Mouse (Mus musculus) embryonic facial prominence, embryonic 10.5 days (tissue): ENCODE data around the gene Abi3. TPM values are rescaled to one million over a fixed set of nuclear protein-coding genes. Genes with fewer than 3 reads are reported as not detected.

ENCODE experiments used
- DNase-seq: peaks from one replicate; pipeline ENCODE4 v3.0.0-alpha.2; 2017; ENCODE audit warnings: low spot score
- H3K27ac ChIP-seq: fragments of 300-500 bp; sonication (generic); replicated peaks from 2 replicates; pipeline ENCODE4 v1.5.1; 2016; ENCODE audit warnings: mild to moderate bottlenecking
- H3K27me3 ChIP-seq: fragments of 300-500 bp; sonication (generic); replicated peaks from 2 replicates; pipeline ENCODE4 v1.6.1; 2016; ENCODE audit warnings: low read depth, mild to moderate bottlenecking; ENCODE audit not compliant: poor library complexity, severe bottlenecking
- H3K36me3 ChIP-seq: fragments of 300-500 bp; sonication (generic); replicated peaks from 2 replicates; pipeline ENCODE4 v1.6.1; 2016; ENCODE audit warnings: mild to moderate bottlenecking, moderate library complexity
- H3K4me1 ChIP-seq: fragments of 300-500 bp; sonication (generic); 2 replicates; pipeline ENCODE4 v1.6.1; 2016
- H3K4me3 ChIP-seq: fragments of 300-500 bp; sonication (generic); 2 replicates; pipeline ENCODE4 v1.5.1; 2016; ENCODE audit warnings: mild to moderate bottlenecking, moderate library complexity
- H3K9me3 ChIP-seq: fragments of 300-500 bp; sonication (generic); 2 replicates; pipeline ENCODE4 v1.6.1; 2016; ENCODE audit warnings: mild to moderate bottlenecking
- WGBS: fragments of 180-500 bp; shearing (Covaris S2); methylation state at CpG from one replicate; pipeline ENCODE4 v1.1.7; 2016; 5-methylcytosine and 5-hydroxymethylcytosine counted together
- polyA plus RNA-seq: library from polyadenylated mRNA; unstranded; fragments of >200 nt; fragmentation: Nextera tagmentation; extraction: Ambion mirVana; gene quantifications from 2 replicates; pipeline ENCODE4 v1.2.1, GENCODE M21; 2016

Gene Abi3
- polyA plus RNA-seq, 1 experiment from 2014 or later = 3.7 TPM

DNA sequence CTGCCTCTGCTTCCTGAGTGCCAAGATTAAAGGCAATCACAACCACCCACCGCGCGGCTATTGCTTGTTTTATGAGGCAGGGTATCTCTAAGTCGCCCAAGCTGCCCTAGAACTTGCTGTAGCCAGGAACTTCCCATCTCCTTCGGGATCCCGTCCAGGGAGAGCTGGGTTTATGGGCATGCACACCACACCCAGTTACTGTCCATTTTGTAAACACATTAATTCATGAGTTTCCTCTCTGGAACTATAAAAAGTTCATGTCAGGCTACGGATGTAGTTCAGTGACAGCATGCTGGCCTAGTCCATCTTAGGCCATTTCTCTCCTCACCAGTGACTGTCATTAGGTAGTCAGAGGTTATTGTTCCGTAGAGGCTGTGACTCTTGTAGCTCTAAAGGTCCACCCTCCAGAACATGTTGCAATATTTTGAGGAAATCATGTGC, 52.8 kb downstream of the Abi3 start:
- H3K27ac ChIP-seq = no peak overlapping the region
- no peaks in the 10 kb centered on the region for H3K36me3 ChIP-seq
- no peak overlapping the region for H3K4me3 ChIP-seq
- peaks cover 4% of the 10 kb centered on the region; the same call in 1 of the 2 replicates for H3K27me3 ChIP-seq
- H3K9me3 ChIP-seq = 0 out of 2 replicates have a peak, but pooled peaks cover 6% of the 10 kb centered on the region
- DNase-seq = no peak
- 90% methylated on average over 8 of the region's 8 CpGs for WGBS
- H3K4me1 ChIP-seq = 0 out of 2 replicates have a peak, but pooled peaks cover 3% of the 10 kb centered on the region

DNA sequence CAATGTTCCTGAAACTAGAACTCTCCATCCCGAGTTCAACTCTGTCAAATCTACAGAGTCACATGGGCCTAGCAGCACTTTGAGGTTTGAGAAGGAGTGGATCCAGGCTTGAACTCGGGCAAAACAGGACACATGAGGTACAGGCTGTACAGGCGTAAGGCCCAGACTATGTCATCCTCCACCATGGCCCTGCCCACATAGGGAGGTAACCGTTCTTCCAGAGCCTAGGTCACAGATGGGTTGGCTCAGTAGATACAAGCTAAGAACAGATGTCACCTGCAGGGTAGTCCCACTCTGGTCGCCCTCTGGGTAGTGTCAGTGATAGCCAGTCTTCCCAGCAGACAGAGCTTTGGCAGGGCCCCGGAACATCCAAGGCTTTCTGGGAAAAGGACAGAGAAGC, 55.8 kb downstream of the Abi3 start:
- no peak for DNase-seq
- Histone ChIP-seq H3K4me1 (no peaks in the 10 kb centered on the region), H3K27me3 (no peaks in the 10 kb centered on the region), H3K4me3 (no peak overlapping the region), H3K27ac (no peak overlapping the region), H3K9me3 (0 out of 2 replicates have a peak, but pooled peaks cover 6% of the 10 kb centered on the region), H3K36me3 (no peaks in the 10 kb centered on the region)
- 84% methylated on average over 6 of the region's 6 CpGs for WGBS

DNA sequence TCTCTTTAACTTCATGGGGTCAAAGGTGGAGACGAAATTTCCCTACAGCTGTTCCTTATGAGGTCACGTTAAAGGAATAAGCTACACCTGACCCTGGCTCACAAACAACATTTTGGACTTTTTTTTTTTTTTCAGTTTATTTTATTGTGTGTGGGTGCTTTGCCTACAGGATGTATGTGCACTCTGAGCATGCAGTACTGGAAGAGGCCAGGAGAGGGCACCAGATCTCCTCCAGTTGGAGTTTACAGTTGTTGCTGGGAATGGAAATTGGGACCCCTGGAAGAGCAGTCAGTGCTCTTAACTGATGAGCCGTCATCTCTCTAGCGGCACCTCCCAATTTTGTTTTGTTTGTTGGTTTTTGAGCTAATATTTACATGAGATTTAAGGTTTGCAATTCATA, 56.6 kb downstream of the Abi3 start:
- Histone ChIP-seq H3K4me1 (no peaks in the 10 kb centered on the region), H3K36me3 (no peaks in the 10 kb centered on the region), H3K27ac (no peak overlapping the region), H3K27me3 (no peaks in the 10 kb centered on the region), H3K4me3 (no peak overlapping the region), H3K9me3 (0 out of 2 replicates have a peak, but pooled peaks cover 6% of the 10 kb centered on the region)
- 89% methylated on average over 4 of the region's 4 CpGs for WGBS
- no peak for DNase-seq

DNA sequence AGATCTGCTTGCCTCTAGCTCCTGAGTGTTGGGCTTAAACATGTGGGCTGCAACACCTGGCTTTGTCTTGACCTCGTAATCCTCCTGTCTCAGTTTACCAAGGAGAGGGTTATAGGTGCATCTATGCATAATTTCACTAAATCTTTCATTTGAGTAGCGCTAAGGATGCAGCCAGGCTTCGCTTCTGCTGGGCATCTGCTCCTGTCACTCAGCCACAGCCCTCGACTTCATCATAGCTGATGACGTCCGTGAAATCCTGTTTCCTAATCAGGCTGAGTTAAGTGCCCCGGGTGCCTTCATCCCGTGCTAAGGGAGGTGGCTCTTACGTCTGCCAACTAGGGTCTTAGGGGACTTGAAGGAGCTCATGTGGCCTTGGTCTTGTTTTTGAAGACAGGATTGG, 58.3 kb downstream of the Abi3 start:
- WGBS = 84% methylated on average over 9 of the region's 9 CpGs

DNA sequence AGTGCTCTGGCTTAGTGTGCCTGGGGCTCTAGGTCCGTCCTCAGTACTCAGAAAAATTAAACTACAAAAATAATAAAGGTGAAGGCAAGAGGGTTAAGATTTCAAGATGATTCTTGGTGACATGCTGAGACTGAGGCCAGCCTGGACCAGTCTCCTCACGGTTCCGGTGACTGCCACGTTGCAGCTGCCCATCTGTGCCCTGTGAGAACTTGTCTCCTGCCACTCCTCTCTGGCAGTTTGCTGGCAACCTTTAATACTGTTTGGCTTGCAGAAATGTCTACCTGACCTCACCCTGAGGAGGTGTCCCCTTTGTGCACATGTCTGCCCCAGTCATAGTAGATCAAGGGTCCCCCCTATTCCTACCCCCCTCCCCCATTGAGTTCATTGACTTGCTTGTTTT, 58.8 kb downstream of the Abi3 start:
- Histone ChIP-seq H3K4me3 (no peak overlapping the region), H3K27me3 (no peaks in the 10 kb centered on the region), H3K4me1 (no peaks in the 10 kb centered on the region), H3K9me3 (0 out of 2 replicates have a peak, but pooled peaks cover 6% of the 10 kb centered on the region), H3K27ac (no peak overlapping the region), H3K36me3 (no peaks in the 10 kb centered on the region)
- DNase-seq = no peak
- WGBS = 81% methylated on average over 4 of the region's 4 CpGs

More for the DNA sequence above, 58.3 kb downstream of the Abi3 start:
- H3K27me3 ChIP-seq = no peaks in the 10 kb centered on the region
- no peaks in the 10 kb centered on the region for H3K36me3 ChIP-seq
- no peaks in the 10 kb centered on the region for H3K4me1 ChIP-seq
- DNase-seq = no peak
- no peak overlapping the region for H3K27ac ChIP-seq
- H3K9me3 ChIP-seq = 0 out of 2 replicates have a peak, but pooled peaks cover 6% of the 10 kb centered on the region
- H3K4me3 ChIP-seq = no peak overlapping the region

DNA sequence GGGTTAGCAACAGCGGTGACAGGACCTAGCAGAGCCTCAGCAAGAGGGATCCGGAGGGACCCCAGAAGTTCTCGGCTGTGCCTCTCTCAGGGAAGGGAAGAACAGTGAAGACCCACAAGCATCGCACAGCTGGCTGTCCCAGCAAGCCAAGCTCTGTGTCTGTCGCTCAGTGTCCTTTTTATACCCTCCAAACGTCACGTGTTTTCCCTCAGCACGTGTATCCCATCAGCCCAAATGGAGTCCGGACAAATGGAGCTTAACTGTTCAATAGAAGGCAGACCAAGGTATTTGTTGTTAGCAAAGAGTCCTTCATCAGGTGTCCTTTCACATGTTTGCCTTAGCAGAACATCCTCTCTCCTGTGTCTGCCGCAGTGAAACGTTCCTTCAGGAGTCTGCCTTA, 60.7 kb downstream of the Abi3 start:
- DNase-seq = no peak
- 0 out of 2 replicates have a peak, but pooled peaks cover 6% of the 10 kb centered on the region for H3K9me3 ChIP-seq
- peaks cover 5% of the 10 kb centered on the region; the same call in 1 of the 2 replicates for H3K4me1 ChIP-seq
- no peaks in the 10 kb centered on the region for H3K27me3 ChIP-seq
- no peak overlapping the region for H3K4me3 ChIP-seq
- H3K27ac ChIP-seq = no peak overlapping the region
- H3K36me3 ChIP-seq = peaks cover 12% of the 10 kb centered on the region; the same call in 1 of the 2 replicates
- WGBS = 82% methylated on average over 11 of the region's 11 CpGs

DNA sequence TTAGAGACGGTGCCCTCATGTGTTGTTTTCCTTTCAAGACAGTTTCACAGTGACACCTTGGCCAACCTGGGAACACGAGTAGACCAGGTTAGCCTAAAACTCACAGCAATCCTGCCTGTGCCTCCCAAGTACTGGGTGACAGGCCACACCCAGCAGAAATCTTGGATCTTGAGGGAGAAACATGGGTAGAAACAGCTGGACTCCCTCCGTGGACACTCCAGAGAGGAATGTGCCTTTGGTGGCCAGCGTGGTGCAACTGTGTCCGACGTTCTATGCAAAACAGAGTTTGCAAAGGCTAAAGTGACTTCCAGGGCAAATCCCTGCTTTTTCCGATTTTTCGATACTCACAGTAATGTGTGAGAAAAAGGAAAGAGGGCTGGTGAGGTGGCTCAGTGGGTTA, 61.8 kb downstream of the Abi3 start:
- peaks cover 5% of the 10 kb centered on the region; the same call in 1 of the 2 replicates for H3K4me1 ChIP-seq
- H3K27ac ChIP-seq = no peak overlapping the region
- H3K9me3 ChIP-seq = 0 out of 2 replicates have a peak, but pooled peaks cover 3% of the 10 kb centered on the region
- WGBS = 91% methylated on average over 8 of the region's 8 CpGs
- no peak overlapping the region for H3K4me3 ChIP-seq
- H3K27me3 ChIP-seq = no peaks in the 10 kb centered on the region
- peaks cover 18% of the 10 kb centered on the region for H3K36me3 ChIP-seq
- no peak for DNase-seq

Other genes starting within 250 kb of the Abi3 start
- gene Phb, start 175.5 kb downstream of the Abi3 start, polyA plus RNA-seq = 309 and 312 TPM in 2 replicates
- 19.5 and 20.3 TPM in 2 replicates for gene Zfp652, start 129.8 kb downstream of the Abi3 start, polyA plus RNA-seq
- 1.9 and 2.2 TPM in 2 replicates for gene B130006D01Rik, start 118.9 kb downstream of the Abi3 start, polyA plus RNA-seq
- gene Phospho1, start 18.0 kb downstream of the Abi3 start, polyA plus RNA-seq = not detected in 2 replicates
- gene Gngt2, start 5.3 kb downstream of the Abi3 start, polyA plus RNA-seq = 9.5 and 10.0 TPM in 2 replicates
- gene B4galnt2, start 72.4 kb upstream of the Abi3 start, polyA plus RNA-seq = 0.09 and 0.16 TPM in 2 replicates
- gene Igf2bp1, start 163.5 kb upstream of the Abi3 start, polyA plus RNA-seq = 173 and 197 TPM in 2 replicates
- not detected in 2 replicates for gene Gip, start 182.1 kb upstream of the Abi3 start, polyA plus RNA-seq
- 106 and 107 TPM in 2 replicates for gene Snf8, start 192.4 kb upstream of the Abi3 start, polyA plus RNA-seq
- 34.3 and 35.2 TPM in 2 replicates for gene Ube2z, start 222.9 kb upstream of the Abi3 start, polyA plus RNA-seq
- gene Atp5g1, start 233.2 kb upstream of the Abi3 start, polyA plus RNA-seq = 596 and 634 TPM in 2 replicates